Mouse (Mus musculus): ENCODE measurements at regions not wholly inside any gene's neighbourhood (a gene's known extent, or its start where the extent isn't known, plus 50 kb on each side); places are given as distances from the start of the nearest gene placed in this dataset.

DNA sequence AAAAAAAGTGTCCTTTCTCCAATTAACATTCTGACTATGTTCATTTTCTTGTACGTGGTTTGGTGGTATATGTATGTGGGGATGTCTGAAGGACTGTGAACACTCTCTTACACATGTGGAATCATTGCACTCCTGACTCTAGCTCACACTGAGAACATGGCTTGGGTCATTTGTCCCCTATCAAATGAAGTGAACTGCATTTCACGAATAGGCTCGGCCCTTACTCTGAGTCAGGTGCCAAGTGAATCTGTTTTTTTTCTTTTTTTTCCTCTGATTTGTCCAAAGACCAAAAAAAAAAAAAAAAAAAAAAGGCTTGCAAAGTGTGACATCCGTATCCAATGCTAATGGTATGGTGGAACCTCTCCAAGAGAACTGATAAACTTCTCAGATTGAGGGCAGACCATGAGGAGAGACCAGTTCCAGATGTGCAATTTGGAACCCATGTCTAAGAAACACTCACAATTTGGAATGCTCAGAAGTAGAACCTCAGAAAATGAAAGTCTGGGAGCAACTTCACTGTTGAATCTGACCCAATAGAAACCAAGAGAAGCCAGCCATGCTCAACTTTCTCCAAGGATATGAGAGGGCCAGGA is 631.7 kb upstream of the Fam160b2 start:
- no peak for TF ChIP-seq CTCF (IDR thresholded peaks at IDR 0.05; ENCODE audit: insufficient read depth, low read length)
- TF ChIP-seq POLR2A (IDR thresholded peaks at IDR 0.05; ENCODE audit: borderline replicate concordance, extremely low read depth, low read depth, low read length), result no peak
